Mouse (Mus musculus) T-helper 17 cell (primary cell): ENCODE data around the gene Cacnb4.

ENCODE experiments used
- in situ Hi-C, 2 experiments: fragments of 300-600 bp; cut with MboI, MseI; formaldehyde crosslinking; loops; 1 replicate in 1 of 2; 2 replicates in 1 of 2; pipeline ENCODE4 v1.15.1; 2025; ENCODE audit warnings: high pct_unique_total_duplicates in 2 of 2

Gene Cacnb4

GRCm38 (mm10) chr2:52568131-52568530, 108.5 kb downstream of the Cacnb4 start:
- in situ Hi-C loops, result no loop called here

GRCm38 (mm10) chr2:52567421-52567820, 109.2 kb downstream of the Cacnb4 start:
- in situ Hi-C loops, result no loop called here

- in situ Hi-C loops, result no loop called here
These were observed 113.4 kb downstream of the Cacnb4 start for GRCm38 (mm10) chr2:52563277-52563676.

- in situ Hi-C loops, result no loop called here
These were observed 114.3 kb downstream of the Cacnb4 start for GRCm38 (mm10) chr2:52562356-52562755.

- in situ Hi-C loops, result no loop called here
These were observed 115.5 kb downstream of the Cacnb4 start for GRCm38 (mm10) chr2:52561137-52561536.

- in situ Hi-C loops, result no loop called here
These were observed 116.4 kb downstream of the Cacnb4 start for GRCm38 (mm10) chr2:52560266-52560665.

- in situ Hi-C loops, result no loop called here
These were observed 118.2 kb downstream of the Cacnb4 start for GRCm38 (mm10) chr2:52558411-52558810.

GRCm38 (mm10) chr2:52557503-52558275, 118.9 kb downstream of the Cacnb4 start:
- in situ Hi-C loops, result no loop called here

GRCm38 (mm10) chr2:52556961-52557326, 119.7 kb downstream of the Cacnb4 start:
- in situ Hi-C loops, result no loop called here

GRCm38 (mm10) chr2:52556298-52556960, 120.2 kb downstream of the Cacnb4 start:
- in situ Hi-C loops, result no loop called here

- in situ Hi-C loops, result no loop called here
These were observed 128.2 kb downstream of the Cacnb4 start for GRCm38 (mm10) chr2:52548401-52548800.

- in situ Hi-C loops, result no loop called here
These were observed 129.3 kb downstream of the Cacnb4 start for GRCm38 (mm10) chr2:52547331-52547730.

- in situ Hi-C loops, result no loop called here
These were observed 132.1 kb downstream of the Cacnb4 start for GRCm38 (mm10) chr2:52544527-52544926.

GRCm38 (mm10) chr2:52541068-52541467, 135.6 kb downstream of the Cacnb4 start:
- in situ Hi-C loops, result no loop called here

GRCm38 (mm10) chr2:52539318-52539717, 137.3 kb downstream of the Cacnb4 start:
- in situ Hi-C loops, result no loop called here

- in situ Hi-C loops, result no loop called here
These were observed 139.0 kb downstream of the Cacnb4 start for GRCm38 (mm10) chr2:52537645-52538044.

GRCm38 (mm10) chr2:52537155-52537554, 139.5 kb downstream of the Cacnb4 start:
- in situ Hi-C loops, result no loop called here

- in situ Hi-C loops, result no loop called here
These were observed 140.1 kb downstream of the Cacnb4 start for GRCm38 (mm10) chr2:52536511-52536910.

GRCm38 (mm10) chr2:52533696-52534095, 142.9 kb downstream of the Cacnb4 start:
- in situ Hi-C loops, result no loop called here

GRCm38 (mm10) chr2:52530521-52530920, 146.1 kb downstream of the Cacnb4 start:
- in situ Hi-C loops, result no loop called here

GRCm38 (mm10) chr2:52529245-52529644, 147.4 kb downstream of the Cacnb4 start:
- in situ Hi-C loops, result loop anchor here in 1 of 2 experiments (5.0 kb wide), 1 partner anchor 43 kb away; no protein-coding TSS in a partner anchor

- in situ Hi-C loops, result loop anchor here in 1 of 2 experiments (5.0 kb wide), 1 partner anchor 46 kb away; no protein-coding TSS in a partner anchor
These were observed 150.6 kb downstream of the Cacnb4 start for GRCm38 (mm10) chr2:52525876-52526592.
